14 mouse cellular contexts compared by ENCODE assay signal in genomic region chr12:32086874-32087273, GRCm38 (mm10).
"Had no signal": no experiment of that assay in that cellular context is flagged by ENCODE, and none has a peak within 500 bp of the region (broad histone marks: within the 10 kb centered on the region; RNA-seq: fewer than 3 reads in every experiment).

No protein-coding gene starts in this region.

- H3K4me2 ChIP-seq: intestine, embryonic 15.5 days; limb, embryonic 15.5 days; lung, embryonic 14.5 days; midbrain, embryonic 13.5 days; neural tube, embryonic 12.5 days had no signal

- H3K27me3 ChIP-seq: intestine, embryonic 15.5 days; limb, embryonic 15.5 days; midbrain, embryonic 13.5 days; neural tube, embryonic 12.5 days had no signal

- ATAC-seq: intestine, embryonic 15.5 days; midbrain, embryonic 13.5 days had no signal

- H3K4me1 ChIP-seq: intestine, embryonic 15.5 days; limb, embryonic 15.5 days; midbrain, embryonic 13.5 days; neural tube, embryonic 12.5 days had no signal

- H3K9me3 ChIP-seq: intestine, embryonic 15.5 days; limb, embryonic 15.5 days; neural tube, embryonic 12.5 days had no signal

- H3K27ac ChIP-seq: intestine, embryonic 15.5 days; limb, embryonic 15.5 days; macrophage; midbrain, embryonic 13.5 days; neural tube, embryonic 12.5 days had no signal

- H3K9ac ChIP-seq: intestine, embryonic 15.5 days; limb, embryonic 15.5 days; lung, embryonic 14.5 days; midbrain, embryonic 13.5 days; neural tube, embryonic 12.5 days had no signal

- DNase-seq: kidney, adult 18-20 months; kidney, postnatal 10 days; layer of hippocampus, adult 9-11 months; layer of hippocampus, postnatal 36 days; lung, embryonic 14.5 days; lung, postnatal 10 days; right cerebral cortex, postnatal 14 days; thymus, adult 18-20 months had no signal

- H3K4me3 ChIP-seq: intestine, embryonic 15.5 days; limb, embryonic 15.5 days; midbrain, embryonic 13.5 days; myocyte; neural tube, embryonic 12.5 days had no signal

- H3K36me3 ChIP-seq: intestine, embryonic 15.5 days; limb, embryonic 15.5 days; midbrain, embryonic 13.5 days; neural tube, embryonic 12.5 days had no signal
